Mouse (Mus musculus): Measurements from ENCODE around the gene Tmem143.
"Not testable (repeated sequence)": the region's sequence is repeated elsewhere in the genome, so short reads cannot be mapped to it uniquely, and the experiment has no call there.

Gene Tmem143

DNA sequence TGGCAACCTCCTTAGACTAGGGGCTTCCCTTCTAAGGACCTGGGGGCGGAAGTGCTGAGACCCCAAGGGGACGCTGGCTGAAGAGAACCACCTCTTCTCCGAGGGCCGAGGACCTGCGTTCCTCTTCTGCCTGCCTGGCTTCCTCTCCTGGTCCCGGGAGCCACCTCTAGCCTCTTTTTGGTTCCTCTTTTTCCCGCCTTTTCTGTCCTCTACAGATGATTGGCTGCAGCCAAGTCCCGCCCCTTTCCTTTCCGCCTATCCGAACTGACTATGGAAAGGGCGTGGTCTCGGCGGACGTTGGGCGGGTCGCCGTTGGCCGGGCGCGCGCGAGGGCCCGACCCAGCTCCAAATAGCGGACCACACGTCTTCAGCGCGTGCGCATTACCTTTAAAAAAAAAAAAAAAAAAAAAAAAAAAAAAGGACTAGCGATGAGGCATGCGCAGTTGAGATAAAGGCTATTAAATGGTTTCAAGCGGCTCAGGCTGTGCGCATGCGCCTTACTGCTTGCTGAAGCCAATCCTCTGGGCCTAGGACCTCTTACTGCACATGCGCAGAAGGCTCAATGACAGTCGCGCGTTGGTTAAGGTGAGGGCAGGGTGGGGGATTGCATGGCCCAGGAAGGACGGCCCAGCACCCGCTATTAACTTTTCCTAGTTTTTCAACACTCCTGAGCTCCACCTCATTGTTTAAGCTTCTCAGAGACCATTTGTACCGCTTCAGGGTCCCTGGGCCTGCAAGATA is at the start of gene Tmem143, which contains the start of gene Syngr4:
TSS of gene Tmem143 (plus strand) at position 425 of the 741 bp plus-strand sequence.
TSS of gene Syngr4 (minus strand) at position 198 of the 741 bp plus-strand sequence.
- peak; percentile 99 for DNase-seq (ENCODE audit: extremely low spot score, low read depth, low spot score)

GRCm38 (mm10) chr7:45848447-45849027 is 48.2 kb upstream of the Tmem143 start:
- DNase-seq (ENCODE audit: extremely low spot score, low read depth, low spot score): no peak

DNA sequence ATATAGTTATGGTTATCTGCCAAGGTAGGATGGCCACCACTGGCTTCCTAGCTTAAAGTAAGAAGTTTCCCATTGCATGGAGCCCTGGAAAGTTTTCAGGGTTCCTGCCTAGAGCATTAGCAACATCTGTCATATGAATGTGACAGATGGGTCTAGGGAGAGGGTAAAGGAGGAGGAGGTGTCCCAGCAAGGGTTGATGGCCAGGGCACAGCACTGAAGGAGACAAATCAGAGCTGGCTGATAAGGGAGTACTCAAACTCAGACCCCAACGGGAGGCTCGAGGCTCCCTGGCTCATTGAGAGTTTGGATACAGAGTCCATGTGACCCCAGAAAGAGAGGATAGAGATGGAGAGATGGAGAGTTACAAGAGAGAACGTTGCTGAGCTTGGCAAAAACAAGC is 46.1 kb upstream of the Tmem143 start:
- no peak for DNase-seq (ENCODE audit: extremely low spot score, low read depth, low spot score)

- DNase-seq (ENCODE audit: extremely low spot score, low read depth, low spot score): no peak
These were observed 43.7 kb upstream of the Tmem143 start for GRCm38 (mm10) chr7:45853089-45853488.

DNA sequence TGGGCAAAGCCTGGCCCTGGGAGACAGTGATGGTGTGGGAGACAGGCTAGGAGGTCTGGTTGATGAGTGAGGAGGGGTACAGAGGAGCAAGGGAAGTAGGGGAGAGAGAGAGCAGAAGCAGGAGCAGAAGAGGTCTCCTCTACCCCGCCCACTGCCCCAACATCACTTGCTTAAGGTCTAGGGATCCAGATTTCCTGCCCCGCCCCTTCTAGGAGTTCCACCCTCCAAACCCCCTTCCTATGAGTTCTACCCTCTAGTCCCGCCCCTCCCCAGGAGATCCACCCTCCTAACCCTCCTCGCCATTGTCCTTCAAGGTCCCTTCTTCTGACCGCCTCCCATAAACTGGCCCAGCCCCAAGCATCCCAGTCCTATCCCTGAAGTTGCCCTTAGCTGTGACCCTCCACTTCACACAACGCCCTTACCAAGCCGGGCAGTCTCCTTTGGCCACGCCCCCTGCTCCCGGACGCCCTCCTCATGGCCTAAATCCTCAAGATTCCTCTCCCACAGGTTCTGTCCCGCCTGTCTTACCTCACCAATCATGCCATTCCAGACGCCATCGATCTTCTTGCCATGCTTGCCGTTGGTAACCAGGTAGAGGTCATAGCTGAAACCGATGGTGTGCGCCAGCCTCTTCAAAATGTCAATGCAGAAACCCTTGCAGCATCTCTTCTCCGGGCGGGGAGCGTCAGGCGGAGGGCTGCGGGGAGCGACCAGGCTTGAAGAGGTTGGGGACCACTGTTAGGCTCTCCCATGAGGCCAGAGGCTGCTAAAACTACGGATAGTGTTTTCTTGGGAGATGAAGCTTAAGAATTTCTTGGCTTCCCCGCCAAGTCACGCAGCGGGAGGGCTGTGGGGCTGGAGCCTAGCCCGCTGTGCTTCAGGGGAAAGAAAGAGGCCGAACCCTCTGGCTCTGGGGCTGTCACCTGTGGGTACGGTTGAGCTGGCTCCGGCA is 39.5 kb upstream of the Tmem143 start:
- no peak for DNase-seq (ENCODE audit: extremely low spot score, low read depth, low spot score)

DNA sequence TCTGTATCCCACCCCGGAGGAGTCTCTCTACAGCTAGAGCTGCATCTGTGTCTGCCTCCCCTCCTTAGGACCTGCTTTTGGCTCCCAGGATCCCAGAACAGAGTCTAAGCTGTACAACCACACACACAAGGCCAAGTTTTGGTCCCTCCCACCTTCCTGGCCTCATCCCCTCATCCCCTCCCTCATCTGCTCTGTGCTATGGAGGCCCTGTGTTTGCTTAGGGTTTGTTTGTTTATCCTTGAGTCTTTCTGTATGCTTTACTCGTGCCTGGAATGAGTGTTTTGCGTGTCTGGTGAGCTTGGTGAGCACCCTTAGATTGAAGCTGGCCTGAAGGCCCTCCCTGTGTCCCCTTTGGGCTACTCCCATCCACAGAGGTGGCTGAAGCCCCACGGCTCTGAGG is 37.7 kb upstream of the Tmem143 start:
- DNase-seq (ENCODE audit: extremely low spot score, low read depth, low spot score): no peak

GRCm38 (mm10) chr7:45862804-45863203 is 33.9 kb upstream of the Tmem143 start:
- DNase-seq (ENCODE audit: extremely low spot score, low read depth, low spot score): no peak

GRCm38 (mm10) chr7:45864435-45864834 is 32.3 kb upstream of the Tmem143 start:
- DNase-seq (ENCODE audit: extremely low spot score, low read depth, low spot score): no peak

- peak; percentile 52 for DNase-seq (ENCODE audit: extremely low spot score, low read depth, low spot score)
These were observed 30.5 kb upstream of the Tmem143 start for GRCm38 (mm10) chr7:45865925-45866910.

DNA sequence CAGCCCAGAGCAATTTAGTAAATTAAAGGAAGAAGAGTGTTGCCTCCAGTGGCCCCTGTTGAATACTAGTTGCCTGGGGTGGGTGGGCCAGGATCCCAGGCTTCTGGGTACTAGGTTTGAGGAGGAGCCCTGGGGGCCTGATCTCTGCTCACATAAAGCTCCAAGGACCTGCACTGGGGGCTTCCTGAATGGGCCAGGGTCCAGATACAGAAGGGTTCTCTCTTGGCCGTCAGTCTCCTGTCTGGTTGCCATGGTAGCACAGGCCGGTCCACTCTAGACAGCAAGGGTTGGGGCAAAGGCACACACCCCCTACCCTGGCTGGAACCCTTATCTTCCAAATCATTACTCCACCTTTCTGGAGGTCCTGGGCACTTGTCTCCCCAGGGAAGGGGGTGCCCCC is 28.9 kb upstream of the Tmem143 start:
- no peak for DNase-seq (ENCODE audit: extremely low spot score, low read depth, low spot score)

- DNase-seq (ENCODE audit: extremely low spot score, low read depth, low spot score): no peak
These were observed 27.6 kb upstream of the Tmem143 start for GRCm38 (mm10) chr7:45869107-45869670.

DNA sequence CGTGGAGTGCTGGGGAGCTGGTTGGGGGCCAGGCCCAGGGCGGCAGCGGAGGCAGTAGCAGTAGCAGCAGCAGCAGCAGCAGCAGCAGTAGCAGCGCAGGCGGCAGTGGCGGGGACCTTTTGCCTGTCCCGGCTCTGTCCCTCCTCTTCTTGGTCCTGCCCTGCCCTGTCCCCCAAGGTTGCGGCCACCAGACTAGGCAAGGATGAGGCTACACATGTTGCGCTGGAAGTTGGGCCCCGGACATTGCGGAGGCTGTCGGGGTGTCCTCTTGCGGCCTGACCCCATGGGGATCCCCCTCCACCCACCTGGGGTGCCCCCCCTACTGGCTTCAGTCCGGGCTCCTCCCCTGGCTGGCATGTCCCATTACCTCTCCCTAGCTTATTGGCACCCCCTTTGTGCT is 27.0 kb upstream of the Tmem143 start:
- DNase-seq (ENCODE audit: extremely low spot score, low read depth, low spot score): no peak

DNA sequence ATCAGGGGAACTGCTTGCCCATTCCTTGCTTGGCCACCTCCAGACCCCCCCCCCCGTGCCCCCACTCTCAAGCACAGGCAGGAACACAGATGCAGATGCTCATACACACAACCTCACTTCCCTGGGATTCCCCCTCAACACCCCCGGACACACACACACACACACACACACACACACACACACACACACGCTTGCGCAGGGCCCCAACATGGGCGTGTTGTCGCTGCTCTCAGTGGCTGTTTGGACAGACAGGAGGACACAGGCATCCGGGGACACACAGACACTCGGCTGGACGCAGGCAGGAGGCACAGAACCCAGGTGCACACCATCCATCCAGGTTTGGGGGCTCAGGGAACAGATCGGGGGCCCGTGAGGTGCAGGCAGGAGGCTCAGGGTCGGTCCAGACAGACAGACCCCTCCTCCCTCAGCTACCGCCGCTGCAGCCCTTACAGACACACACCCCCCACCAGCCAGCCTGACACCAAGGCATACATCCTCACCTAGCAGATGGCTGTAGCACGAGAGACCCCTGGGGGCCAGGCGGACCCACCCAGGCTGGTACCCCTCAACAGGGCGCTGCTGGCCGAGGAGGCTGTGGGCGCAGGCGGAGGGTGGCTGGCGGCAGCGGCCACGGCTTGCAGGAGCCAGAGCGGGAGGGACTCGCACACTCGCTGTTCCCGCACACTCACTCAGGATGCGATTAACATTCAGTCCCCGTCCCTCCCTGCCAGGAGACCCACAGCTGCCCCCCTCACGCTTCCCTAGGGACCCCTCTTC is 26.3 kb upstream of the Tmem143 start:
- DNase-seq (ENCODE audit: extremely low spot score, low read depth, low spot score): no peak

DNA sequence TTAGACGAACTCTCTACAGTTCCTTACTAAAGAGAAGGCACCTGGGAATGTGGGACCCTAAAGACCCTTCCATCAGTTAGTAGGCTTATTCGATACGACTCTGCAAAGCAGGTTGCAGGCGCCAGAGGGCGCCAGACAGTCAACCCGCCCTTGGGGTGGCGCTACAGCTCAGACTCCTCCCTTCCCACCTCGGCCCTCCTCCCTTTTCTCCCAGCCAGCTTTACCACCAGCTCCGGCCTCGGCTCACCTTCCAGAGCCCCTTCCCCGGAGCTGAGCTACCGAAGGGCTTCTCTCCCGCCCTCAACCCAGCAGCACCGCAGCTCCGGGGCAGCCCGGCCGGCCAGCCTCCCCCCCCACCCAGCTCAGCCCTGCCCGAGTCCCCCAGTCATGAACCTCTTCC is 24.1 kb upstream of the Tmem143 start, which contains the start of gene Kdelr1:
TSS of gene Kdelr1 (plus strand) at position 149 of the 400 bp plus-strand sequence.
- peak; percentile 95 for DNase-seq (ENCODE audit: extremely low spot score, low read depth, low spot score)

GRCm38 (mm10) chr7:45873061-45873947 is 23.4 kb upstream of the Tmem143 start:
- DNase-seq (ENCODE audit: extremely low spot score, low read depth, low spot score): no peak

DNA sequence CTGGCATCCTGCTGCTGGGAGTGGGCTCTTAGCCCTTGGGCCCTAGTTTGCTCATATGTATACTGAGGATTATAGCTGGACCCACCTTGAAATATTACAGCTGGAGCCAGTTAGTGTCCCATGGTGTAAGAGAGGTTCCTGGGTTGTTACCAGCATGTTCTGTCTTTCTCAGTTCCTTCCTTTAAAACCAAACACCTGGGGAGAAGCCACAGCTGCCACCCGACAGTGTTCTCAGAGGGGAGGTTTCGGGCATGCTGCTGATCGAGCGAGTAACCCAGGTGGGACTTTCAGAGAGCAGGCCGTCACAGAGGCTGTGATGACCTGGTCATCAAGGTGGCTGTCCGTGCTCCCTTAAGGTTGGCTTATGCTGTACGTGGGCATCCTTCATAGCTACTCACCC is 19.8 kb upstream of the Tmem143 start:
- DNase-seq (ENCODE audit: extremely low spot score, low read depth, low spot score): no peak

GRCm38 (mm10) chr7:45878278-45878677 is 18.5 kb upstream of the Tmem143 start, which contains the start of gene Grin2d:
Grin2d (minus strand) TSS chr7:45878378.
- DNase-seq (ENCODE audit: extremely low spot score, low read depth, low spot score): not testable (repeated sequence)

GRCm38 (mm10) chr7:45880531-45880930 is 16.2 kb upstream of the Tmem143 start:
- DNase-seq (ENCODE audit: extremely low spot score, low read depth, low spot score): no peak
